ENCODE assay signal across 8 mouse cellular contexts in genomic region chr10:84439228-84439596, GRCm38 (mm10). TPM values are rescaled to one million over a fixed set of nuclear protein-coding genes. Genes with fewer than 3 reads are reported as not detected.
DNase-seq lines count a peak whose midpoint lies in the region; ATAC-seq and TF ChIP-seq lines count a peak whose summit lies in the region.

No protein-coding gene starts in this region.

- ATAC-seq in kidney, postnatal 0 days (replicated peaks; ENCODE audit: low FRiP score, low read depth), result no peak
- no peak for ATAC-seq in forebrain, embryonic 13.5 days
- no peak for ATAC-seq in intestine, embryonic 16.5 days
- no peak for ATAC-seq in neural tube, embryonic 14.5 days (ENCODE audit: low read depth)
- no peak for ATAC-seq in erythroid progenitor cell, adult 5-6 weeks (replicated peaks; ENCODE audit: low FRiP score, poor library complexity, severe bottlenecking)

- H3K27me3 ChIP-seq in kidney, postnatal 0 days (ENCODE audit: insufficient read depth, low read length), result no peaks in the 10 kb centered on the region
- H3K27me3 ChIP-seq in forebrain, embryonic 13.5 days, result no peaks in the 10 kb centered on the region
- peaks cover 7% of the 10 kb centered on the region; the same call in 1 of the 2 replicates for H3K27me3 ChIP-seq in intestine, embryonic 16.5 days (replicated peaks; ENCODE audit: control insufficient read depth, insufficient read depth, low read length)
- H3K27me3 ChIP-seq in neural tube, embryonic 14.5 days (ENCODE audit: control insufficient read depth, insufficient read depth, low read length), result no peaks in the 10 kb centered on the region; the same call in 1 of the 2 replicates

- DNase-seq in kidney, postnatal 0 days (ENCODE audit: low spot score), result peak; percentile 18
- DNase-seq in kidney, adult 18-20 months, result no peak
- DNase-seq in brain, adult 2 months (ENCODE audit: low read depth, low spot score), result peak; percentile 56
- DNase-seq in urinary bladder, adult 18-20 months (ENCODE audit: low spot score in 2 of 2), result no peak

- H3K9ac ChIP-seq in kidney, postnatal 0 days (ENCODE audit: low read depth, low read length), result peak overlapping the region; percentile 97; the same call in 1 of the 2 replicates
- H3K9ac ChIP-seq in forebrain, embryonic 13.5 days, result peak overlapping the region; percentile 98
- 0 out of 2 replicates have a peak overlapping the region, but pooled peaks have one; percentile 96 for H3K9ac ChIP-seq in intestine, embryonic 16.5 days (ENCODE audit: low read depth, low read length)
- peak overlapping the region; percentile 100 for H3K9ac ChIP-seq in neural tube, embryonic 14.5 days (replicated peaks; ENCODE audit: low read depth, low read length)

- no peak for TF ChIP-seq CTCF in kidney, postnatal 0 days (IDR thresholded peaks at IDR 0.05; ENCODE audit: low read depth)

- H3K4me3 ChIP-seq in kidney, postnatal 0 days (replicated peaks; ENCODE audit: low read depth, low read length), result peak overlapping the region; percentile 86
- H3K4me3 ChIP-seq in forebrain, embryonic 13.5 days, result peak overlapping the region; percentile 80
- peak overlapping the region; percentile 80 for H3K4me3 ChIP-seq in intestine, embryonic 16.5 days (ENCODE audit: low read length)
- peak overlapping the region; percentile 86 for H3K4me3 ChIP-seq in neural tube, embryonic 14.5 days (ENCODE audit: low read depth, low read length)

- H3K4me2 ChIP-seq in kidney, postnatal 0 days (ENCODE audit: low read length), result peak overlapping the region; percentile 92
- peak overlapping the region; percentile 86 for H3K4me2 ChIP-seq in forebrain, embryonic 13.5 days
- peak overlapping the region; percentile 93 for H3K4me2 ChIP-seq in intestine, embryonic 16.5 days (ENCODE audit: low read depth, low read length)
- H3K4me2 ChIP-seq in neural tube, embryonic 14.5 days (ENCODE audit: low read depth, low read length), result peak overlapping the region; percentile 89

- H3K9me3 ChIP-seq in kidney, postnatal 0 days (replicated peaks; ENCODE audit: low read length), result no peaks in the 10 kb centered on the region
- H3K9me3 ChIP-seq in forebrain, embryonic 13.5 days (replicated peaks), result no peaks in the 10 kb centered on the region
- H3K9me3 ChIP-seq in intestine, embryonic 16.5 days (ENCODE audit: control insufficient read depth, low read length), result no peaks in the 10 kb centered on the region
- no peaks in the 10 kb centered on the region for H3K9me3 ChIP-seq in neural tube, embryonic 14.5 days (ENCODE audit: control insufficient read depth, low read length)

- H3K36me3 ChIP-seq in kidney, postnatal 0 days (ENCODE audit: insufficient read depth, low read length), result no peaks in the 10 kb centered on the region
- 0 out of 2 replicates have a peak, but pooled peaks cover 2% of the 10 kb centered on the region for H3K36me3 ChIP-seq in forebrain, embryonic 13.5 days (ENCODE audit: poor library complexity, severe bottlenecking)
- H3K36me3 ChIP-seq in intestine, embryonic 16.5 days (ENCODE audit: control insufficient read depth, insufficient read depth, low read length), result no peaks in the 10 kb centered on the region
- no peaks in the 10 kb centered on the region for H3K36me3 ChIP-seq in neural tube, embryonic 14.5 days (ENCODE audit: control insufficient read depth, insufficient read depth, low read length)

- 21% methylated on average over 7 of the region's 7 CpGs for WGBS in kidney, postnatal 0 days
- 12% methylated on average over 7 of the region's 7 CpGs for WGBS in forebrain, embryonic 13.5 days
- WGBS in intestine, embryonic 16.5 days, result 28% methylated on average over 7 of the region's 7 CpGs
- 7% methylated on average over 7 of the region's 7 CpGs for WGBS in neural tube, embryonic 14.5 days

- no peak overlapping the region for H3K27ac ChIP-seq in kidney, postnatal 0 days
- H3K27ac ChIP-seq in forebrain, embryonic 13.5 days, result peak overlapping the region; percentile 79
- no peak overlapping the region for H3K27ac ChIP-seq in intestine, embryonic 16.5 days (ENCODE audit: low read length)
- no peak overlapping the region for H3K27ac ChIP-seq in neural tube, embryonic 14.5 days (ENCODE audit: low read depth, low read length)

- peaks cover 30% of the 10 kb centered on the region for H3K4me1 ChIP-seq in kidney, postnatal 0 days (replicated peaks; ENCODE audit: insufficient read depth, low read length)
- peaks cover 64% of the 10 kb centered on the region for H3K4me1 ChIP-seq in forebrain, embryonic 13.5 days
- H3K4me1 ChIP-seq in intestine, embryonic 16.5 days (ENCODE audit: control insufficient read depth, insufficient read depth, low read length), result peaks cover 15% of the 10 kb centered on the region
- peaks cover 39% of the 10 kb centered on the region for H3K4me1 ChIP-seq in neural tube, embryonic 14.5 days (ENCODE audit: control insufficient read depth, insufficient read depth, low read length)

RNA-seq across cellular contexts. Expression of gene Nuak1, which starts 1.2 kb away (rescaled TPM):
- polyA plus RNA-seq in kidney, postnatal 0 days (2015; fragmentation: Nextera tagmentation; extraction: Ambion mirVana), result 2.3 and 2.4 TPM in 2 replicates
- polyA plus RNA-seq in forebrain, embryonic 13.5 days (2015; fragmentation: Nextera tagmentation; extraction: Ambion mirVana), result 5.3 and 7.4 TPM in 2 replicates
- polyA plus RNA-seq in intestine, embryonic 16.5 days (2015; fragmentation: Nextera tagmentation; extraction: Ambion mirVana), result 0.59 and 0.66 TPM in 2 replicates
- 3.9 and 4.9 TPM in 2 replicates for polyA plus RNA-seq in neural tube, embryonic 14.5 days (2014; fragmentation: Nextera tagmentation; extraction: Ambion mirVana)
- total RNA-seq in erythroid progenitor cell, adult 5-6 weeks (2015; ENCODE audit: low replicate concordance), result 2.1 and 4.0 TPM in 2 replicates
- total RNA-seq in erythroid progenitor cell, adult 5-6 weeks (2017; ENCODE audit: low replicate concordance), result 0.64 and 1.4 TPM in 2 replicates

Comparison
In these comparisons a context has a peak if more than half of its experiments do, and no peak if none do; other contexts are left out.
1. DNase-seq: peak in kidney, postnatal 0 days (single experiment) and brain, adult 2 months (single experiment); none in kidney, adult 18-20 months (single experiment) and urinary bladder, adult 18-20 months (0 of 2).
2. Peak in every context shown above with its lines, with median percentiles within 50 percentile points of each other: H3K4me2 ChIP-seq, H3K4me3 ChIP-seq and H3K9ac ChIP-seq.